Mouse (Mus musculus): ENCODE data around the gene Vmn2r83. TPM values are rescaled to one million over a fixed set of nuclear protein-coding genes. Genes with fewer than 3 reads are reported as not detected.
A peak's percentile ranks its signal among the peaks of the same experiment; 100 is the strongest.
"Not testable (repeated sequence)": the region's sequence is repeated elsewhere in the genome, so short reads cannot be mapped to it uniquely, and the experiment has no call there.

The Vmn2r83 gene
- not detected in 3 replicates for total RNA-seq (2017)

DNA sequence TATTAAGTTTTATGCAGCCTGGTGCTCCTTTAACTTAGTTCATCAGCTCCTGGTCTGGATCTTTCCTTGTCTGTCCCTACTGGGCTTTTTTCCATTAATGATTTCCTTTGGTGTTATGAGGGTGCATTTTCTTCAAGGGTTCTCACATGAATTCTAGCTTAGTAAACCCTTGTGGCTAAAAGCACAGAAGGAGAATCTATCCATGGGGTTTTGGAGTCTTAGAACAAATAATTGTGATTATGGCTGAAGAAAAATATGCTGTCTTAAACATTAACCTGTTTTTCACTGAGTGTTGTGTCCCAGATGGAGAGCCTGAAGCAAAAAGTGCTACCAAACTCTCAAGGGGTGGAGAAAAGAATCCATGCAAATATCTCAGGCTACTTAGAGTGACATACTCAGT lies at the start of gene Vmn2r83:
Gene Vmn2r83, plus strand, starts transcription at position 301 of the 400 bp plus-strand sequence.
- no peak for ATAC-seq (replicated peaks; ENCODE audit: insufficient number of reproducible peaks, low FRiP score, low TSS enrichment, poor library complexity, severe bottlenecking)

DNA sequence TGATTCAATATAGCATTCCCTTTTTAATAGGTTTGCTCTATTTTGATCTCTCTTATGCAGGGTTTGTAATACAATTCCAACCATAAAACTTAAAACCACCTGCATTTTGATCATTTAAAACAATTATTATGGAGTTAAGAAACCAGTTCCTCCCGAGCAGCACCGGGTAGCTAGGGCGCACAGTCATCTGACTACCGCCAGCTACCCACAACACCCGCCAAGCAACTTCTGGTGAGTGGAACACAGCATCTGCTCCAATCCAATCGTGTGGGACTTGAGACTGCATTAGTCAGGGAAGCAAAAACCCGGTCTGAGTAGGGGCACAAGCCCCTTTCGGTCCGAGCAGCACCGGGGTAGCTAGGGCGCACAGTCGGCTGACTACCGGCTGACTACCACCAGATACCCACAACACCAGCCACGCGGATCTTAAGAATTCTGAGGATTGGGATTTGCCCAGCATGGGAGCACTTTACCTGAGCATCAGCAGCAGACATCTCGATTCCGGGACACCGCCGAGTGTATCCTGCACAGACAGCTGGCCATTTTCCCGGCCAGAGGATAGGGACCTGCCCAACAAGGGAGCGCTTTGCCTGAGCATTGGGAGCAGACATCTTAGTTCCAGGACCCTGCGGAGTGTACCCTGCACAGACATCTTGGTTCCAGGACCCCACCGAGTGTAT lies 33.2 kb upstream of the Vmn2r83 start:
- ATAC-seq (replicated peaks; ENCODE audit: insufficient number of reproducible peaks, low FRiP score, low TSS enrichment, poor library complexity, severe bottlenecking) = not testable (repeated sequence)

DNA sequence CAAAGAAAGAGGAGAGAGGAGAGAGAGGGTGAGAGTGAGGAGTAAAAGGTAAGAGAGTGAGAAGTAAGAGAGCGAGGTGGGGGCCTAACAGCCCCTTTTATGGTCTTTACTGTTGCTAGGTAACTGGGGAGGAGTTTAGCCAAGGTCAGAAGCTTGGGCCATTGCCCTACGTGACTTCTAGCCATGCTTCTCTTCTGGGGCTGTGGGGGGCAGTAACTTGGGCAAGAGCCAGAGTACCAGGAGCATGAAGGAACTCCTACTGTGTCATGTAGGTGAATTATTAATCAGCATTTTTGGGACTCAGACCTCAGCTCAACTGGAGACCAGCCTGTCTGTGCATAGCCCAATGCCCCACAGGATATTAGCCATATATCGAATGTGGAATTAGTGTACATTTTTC lies 27.4 kb downstream of the Vmn2r83 start:
- ATAC-seq (replicated peaks; ENCODE audit: insufficient number of reproducible peaks, low FRiP score, low TSS enrichment, poor library complexity, severe bottlenecking) = no peak

DNA sequence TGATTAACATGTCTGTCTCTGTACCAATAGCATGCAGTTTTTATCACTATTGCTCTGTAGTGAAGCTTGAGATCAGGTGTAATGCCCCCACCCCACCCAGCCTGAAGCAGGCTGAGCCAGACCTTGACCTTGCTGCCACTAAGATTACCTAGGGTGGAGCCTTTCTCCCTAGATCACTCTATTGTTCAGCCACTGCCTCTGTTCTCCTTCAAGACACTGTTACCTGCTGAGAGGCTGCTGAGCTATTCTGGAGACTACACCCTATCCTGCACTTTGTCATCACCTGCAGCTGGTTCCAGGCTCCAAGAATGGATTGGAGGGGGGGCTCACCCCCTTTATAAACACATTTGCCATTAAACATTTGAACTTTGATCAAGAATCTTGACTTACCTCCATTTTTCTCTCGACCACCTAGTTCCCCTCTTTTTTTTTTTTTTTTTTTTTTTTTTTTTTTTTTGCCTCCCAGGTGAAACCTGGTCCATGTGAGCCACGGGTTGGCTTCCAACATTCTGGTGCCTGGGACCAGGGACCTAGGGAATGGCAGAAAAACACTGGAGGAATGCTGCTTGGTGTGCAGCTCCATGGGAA lies 28.3 kb downstream of the Vmn2r83 start:
- ATAC-seq (replicated peaks; ENCODE audit: insufficient number of reproducible peaks, low FRiP score, low TSS enrichment, poor library complexity, severe bottlenecking) = no peak

DNA sequence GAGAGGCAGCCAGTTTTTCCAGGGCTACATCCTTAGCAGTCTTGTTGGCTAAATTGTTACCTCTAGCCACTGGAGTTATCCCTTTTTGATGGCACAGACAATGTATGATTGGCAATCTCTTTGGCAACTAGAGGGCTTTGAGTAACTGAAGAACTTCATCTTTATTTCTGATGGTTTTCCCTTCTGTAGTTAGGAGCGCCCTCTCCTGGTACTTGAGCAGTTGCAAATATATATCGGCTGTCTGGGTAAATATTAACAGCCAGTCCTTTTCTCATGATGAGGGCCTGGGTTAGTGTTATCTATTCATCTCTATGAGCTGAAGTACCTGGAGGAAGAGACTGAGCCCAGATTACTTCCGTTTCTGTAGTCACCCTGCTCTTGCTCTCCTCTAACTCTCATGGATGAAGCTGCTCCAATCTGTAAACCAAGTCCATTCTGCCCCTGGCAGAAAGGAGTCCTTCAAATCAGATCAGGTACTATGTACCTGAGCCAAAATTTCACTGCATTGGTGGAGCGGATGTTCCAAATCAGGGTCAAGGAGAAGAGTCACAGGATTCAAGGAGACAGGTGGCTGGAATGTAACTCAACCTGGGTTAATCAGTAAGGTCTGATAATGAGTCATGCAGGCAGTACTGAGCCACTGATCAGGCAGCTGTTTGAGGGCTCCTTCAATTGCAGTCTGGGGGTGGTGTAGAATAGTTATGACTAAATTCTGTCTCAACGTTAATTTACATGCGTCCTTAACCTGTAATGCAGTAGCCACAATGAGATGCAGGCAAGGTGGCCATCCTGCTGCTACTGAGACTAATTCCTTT lies 34.5 kb downstream of the Vmn2r83 start:
- ATAC-seq (replicated peaks; ENCODE audit: insufficient number of reproducible peaks, low FRiP score, low TSS enrichment, poor library complexity, severe bottlenecking) = no peak

DNA sequence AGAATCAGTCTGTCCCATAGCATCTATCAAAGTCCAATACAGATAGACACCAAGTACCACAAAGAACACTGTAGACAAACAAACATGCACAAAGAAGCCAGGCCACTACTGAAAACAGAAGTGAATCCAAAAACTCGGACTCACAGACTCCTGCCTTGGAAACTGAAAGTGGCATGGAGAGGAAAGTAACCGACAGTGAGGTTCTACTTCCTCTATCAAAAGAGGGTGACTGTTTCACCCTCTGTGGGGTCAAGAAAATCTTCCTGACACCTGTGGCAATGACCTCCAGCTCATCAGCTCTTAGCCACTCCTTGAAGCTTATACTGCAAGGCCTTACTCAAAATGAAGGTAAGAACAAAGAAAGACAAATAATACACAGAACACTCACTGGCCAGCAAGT lies 38.2 kb downstream of the Vmn2r83 start:
- peak; percentile 56 for ATAC-seq (replicated peaks; ENCODE audit: insufficient number of reproducible peaks, low FRiP score, low TSS enrichment, poor library complexity, severe bottlenecking)

DNA sequence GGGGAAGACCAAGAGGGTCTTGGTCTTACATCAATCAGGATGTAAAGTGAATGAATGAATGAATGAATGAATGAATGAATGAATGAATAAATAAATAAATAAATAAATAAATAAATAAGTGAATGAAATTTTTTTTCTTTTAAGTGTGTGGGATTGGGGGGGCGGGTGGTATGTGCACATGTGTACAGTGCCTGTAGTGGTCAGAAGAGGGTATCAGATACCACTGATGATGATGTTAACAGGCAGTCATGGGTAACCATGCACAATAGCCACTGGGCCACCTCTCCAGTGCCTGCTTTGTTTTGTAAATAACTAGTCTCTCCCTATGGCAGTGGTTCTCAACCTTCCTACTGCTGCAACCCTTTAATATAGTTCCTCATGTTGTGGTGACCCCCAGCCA lies 55.9 kb downstream of the Vmn2r83 start:
- ATAC-seq (replicated peaks; ENCODE audit: insufficient number of reproducible peaks, low FRiP score, low TSS enrichment, poor library complexity, severe bottlenecking) = no peak

DNA sequence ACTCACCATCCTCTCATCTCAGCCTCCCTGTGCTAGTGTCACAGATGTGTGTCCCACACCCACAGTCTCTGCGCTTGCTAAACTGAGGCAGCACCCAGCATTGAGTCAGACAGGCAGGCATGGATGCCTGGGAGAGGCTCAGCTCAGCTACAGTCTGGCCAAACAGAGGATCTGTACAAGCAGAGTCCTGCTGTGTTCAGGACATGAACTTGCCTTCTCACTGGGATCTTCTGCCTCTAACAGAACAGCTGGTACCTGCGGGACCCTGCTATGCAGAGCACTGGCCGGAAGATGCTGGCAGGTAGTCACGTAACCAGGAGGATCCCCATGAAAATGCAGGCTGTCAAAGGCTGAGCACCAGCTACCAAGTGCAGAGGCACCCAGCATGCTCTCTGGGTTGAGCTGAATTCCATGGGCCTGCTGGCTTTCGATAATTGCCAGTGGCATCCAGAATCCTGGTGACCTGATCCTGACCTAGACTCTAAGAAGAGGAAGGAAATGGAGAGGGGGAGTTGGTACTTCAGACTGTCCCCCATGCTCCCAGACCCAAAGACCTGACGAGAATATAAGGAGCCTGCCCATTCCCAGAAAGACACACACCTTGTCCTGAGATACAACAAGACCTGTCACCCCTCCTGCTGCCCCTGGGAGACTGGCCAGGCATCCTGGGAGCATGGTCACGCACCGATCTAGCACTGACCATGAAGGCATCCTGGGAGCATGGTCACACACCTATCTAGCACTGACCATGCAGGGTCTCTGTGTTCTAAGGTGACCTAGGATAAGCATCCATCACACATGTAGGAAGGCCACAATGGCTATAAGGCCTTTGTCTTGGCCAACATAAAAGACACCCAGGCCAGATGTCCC lies 57.2 kb downstream of the Vmn2r83 start:
- no peak for ATAC-seq (replicated peaks; ENCODE audit: insufficient number of reproducible peaks, low FRiP score, low TSS enrichment, poor library complexity, severe bottlenecking)

DNA sequence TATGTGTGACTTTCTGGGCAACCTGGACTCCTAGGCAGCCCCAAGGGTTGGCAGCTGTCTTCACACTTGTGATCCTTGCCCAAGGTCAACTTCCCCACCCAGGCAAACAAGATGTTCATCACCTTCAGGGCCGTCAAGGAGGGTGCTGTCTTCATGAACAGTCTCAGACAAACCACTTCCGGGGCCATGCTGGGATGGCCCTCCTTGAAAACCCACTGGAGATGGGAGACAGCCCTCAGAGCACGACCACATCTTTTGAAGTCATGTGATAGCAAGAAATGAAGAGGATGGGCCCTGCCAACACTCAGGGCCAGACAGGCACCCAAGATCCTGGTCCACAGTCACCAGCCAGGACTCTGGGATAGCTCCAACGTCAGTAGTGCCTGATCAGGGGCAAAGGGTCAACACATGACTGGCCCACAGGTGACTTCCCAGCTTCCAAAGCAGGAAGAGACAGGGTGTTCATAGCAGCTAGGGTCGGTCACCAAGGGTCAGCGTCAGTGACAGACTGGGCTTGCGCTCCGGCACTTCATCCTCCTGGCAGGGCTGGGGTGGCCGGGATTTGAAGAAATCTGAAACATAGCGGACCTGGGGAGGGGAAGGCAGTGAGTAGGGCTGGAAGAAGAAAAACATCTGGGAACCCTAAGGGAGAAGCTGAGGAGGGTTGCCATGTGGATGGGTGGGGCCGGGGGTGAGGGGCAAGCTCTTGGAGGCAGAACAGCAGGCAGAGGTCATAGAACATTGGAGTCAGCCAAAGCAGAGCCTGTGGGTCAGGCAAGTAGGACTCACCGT lies 58.3 kb downstream of the Vmn2r83 start:
- ATAC-seq (replicated peaks; ENCODE audit: insufficient number of reproducible peaks, low FRiP score, low TSS enrichment, poor library complexity, severe bottlenecking) = no peak

DNA sequence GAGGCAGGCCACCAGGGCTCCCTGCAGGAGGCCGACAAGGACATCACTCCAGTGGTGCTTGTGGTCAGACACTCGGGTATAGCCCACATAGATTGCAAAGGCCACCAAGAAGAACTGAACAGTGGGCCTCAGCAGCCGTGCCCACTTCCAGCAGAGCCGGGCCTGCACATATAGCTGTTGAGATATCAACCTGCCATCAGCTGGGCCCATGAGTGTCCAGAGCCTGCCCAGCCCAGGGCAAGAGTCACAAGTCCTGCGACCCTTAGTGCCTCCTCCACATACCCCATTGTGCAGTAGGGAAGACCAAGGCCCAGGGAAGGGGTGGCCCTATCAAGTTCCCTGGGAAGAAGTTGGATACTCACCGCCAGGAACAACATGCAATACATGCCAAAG lies 58.9 kb downstream of the Vmn2r83 start:
- no peak for ATAC-seq (replicated peaks; ENCODE audit: insufficient number of reproducible peaks, low FRiP score, low TSS enrichment, poor library complexity, severe bottlenecking)

DNA sequence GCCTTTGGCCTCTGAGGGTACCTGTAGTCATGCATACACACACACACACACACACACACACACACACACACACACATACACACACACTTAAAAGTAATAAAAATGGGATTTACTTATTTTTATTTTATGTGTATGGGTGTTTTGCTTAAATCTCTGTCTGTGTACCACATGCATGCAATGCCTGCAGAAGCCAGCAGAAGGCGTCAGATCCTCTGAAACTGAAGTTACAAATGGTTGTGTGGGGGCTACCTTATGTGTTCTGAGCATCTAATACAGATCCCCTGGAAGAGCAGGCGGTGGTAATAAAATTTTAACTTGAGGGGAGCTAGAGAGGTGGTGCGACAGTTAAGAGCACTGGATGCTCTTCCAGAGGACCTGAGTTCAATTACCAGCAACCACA lies 59.5 kb downstream of the Vmn2r83 start:
- no peak for ATAC-seq (replicated peaks; ENCODE audit: insufficient number of reproducible peaks, low FRiP score, low TSS enrichment, poor library complexity, severe bottlenecking)

DNA sequence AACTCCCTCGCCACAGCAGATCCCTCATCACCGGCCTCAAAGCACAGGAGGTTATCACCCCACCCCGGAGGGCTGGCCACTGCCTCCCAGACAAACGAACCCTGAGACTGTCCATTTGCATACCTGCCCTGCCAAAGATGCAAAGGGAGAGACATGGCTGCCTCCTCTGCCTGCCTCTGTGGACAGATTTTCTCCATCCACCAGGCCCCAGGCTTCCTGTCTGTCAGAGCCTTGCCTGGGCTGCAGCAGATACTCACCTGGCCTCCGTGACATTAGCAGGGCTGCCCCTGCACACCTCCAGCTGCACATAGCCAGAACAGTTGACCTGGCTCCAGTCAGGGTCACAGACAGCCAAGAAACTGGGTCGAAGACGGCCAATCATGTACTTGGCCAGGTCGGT lies 61.7 kb downstream of the Vmn2r83 start:
- ATAC-seq (replicated peaks; ENCODE audit: insufficient number of reproducible peaks, low FRiP score, low TSS enrichment, poor library complexity, severe bottlenecking) = no peak

DNA sequence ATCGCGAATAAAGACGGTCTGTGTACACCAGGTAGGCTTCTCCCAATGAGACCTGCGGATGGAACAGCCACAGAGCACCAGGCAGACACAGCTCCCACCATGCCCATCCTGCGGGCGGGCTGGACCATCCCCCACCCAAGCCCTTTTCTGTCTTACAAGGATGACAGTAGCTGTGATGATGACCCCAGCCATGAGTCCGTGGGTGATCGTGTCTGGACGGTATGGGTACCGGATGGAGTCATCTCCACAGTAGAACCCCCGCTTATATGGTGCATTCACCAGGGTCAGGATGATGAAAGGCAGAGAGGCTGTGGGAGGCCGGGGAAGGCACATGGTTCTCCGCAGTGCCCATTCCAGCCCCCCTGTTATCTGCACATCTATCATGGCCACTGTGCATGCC lies 62.2 kb downstream of the Vmn2r83 start:
- no peak for ATAC-seq (replicated peaks; ENCODE audit: insufficient number of reproducible peaks, low FRiP score, low TSS enrichment, poor library complexity, severe bottlenecking)

DNA sequence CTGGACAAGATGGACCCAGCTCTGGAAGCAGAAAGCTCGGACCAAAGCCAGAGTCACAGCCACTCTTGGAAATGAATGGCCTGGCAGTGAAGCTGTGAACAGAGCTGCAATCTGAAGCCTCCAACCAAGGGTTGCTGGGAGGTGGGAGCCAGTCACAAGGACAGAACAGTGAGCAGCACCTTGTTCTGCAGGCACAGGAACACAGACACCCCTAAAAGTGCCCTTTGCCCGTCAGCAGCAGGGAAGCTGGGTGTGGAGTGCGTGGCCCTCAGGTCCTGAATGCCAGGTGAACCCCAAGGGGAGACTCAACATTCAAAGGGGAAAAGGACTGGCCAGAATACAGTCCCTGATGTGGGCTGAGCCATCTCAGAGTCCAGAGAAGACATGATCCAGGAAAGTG lies 63.1 kb downstream of the Vmn2r83 start:
- ATAC-seq (replicated peaks; ENCODE audit: insufficient number of reproducible peaks, low FRiP score, low TSS enrichment, poor library complexity, severe bottlenecking) = no peak

DNA sequence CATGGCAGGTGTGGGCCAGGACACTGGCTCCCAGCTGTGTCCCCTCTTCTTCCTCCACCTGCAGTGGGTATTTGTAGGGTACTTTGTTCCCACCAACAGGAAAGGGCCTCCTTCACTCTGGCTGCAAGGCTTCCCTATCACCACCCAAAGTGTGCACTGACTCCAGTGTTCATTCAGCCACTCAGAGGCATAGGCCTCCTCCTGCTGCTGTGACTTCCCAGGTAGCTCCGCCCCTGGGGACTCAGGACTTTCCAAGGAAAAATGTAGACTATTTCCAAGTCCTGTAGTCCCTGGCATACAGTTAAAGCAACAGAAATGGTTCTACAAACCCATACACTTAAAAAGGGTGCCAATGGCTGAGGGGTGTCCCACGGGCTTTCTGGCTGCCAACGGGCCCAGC lies 64.1 kb downstream of the Vmn2r83 start:
- ATAC-seq (replicated peaks; ENCODE audit: insufficient number of reproducible peaks, low FRiP score, low TSS enrichment, poor library complexity, severe bottlenecking) = no peak

DNA sequence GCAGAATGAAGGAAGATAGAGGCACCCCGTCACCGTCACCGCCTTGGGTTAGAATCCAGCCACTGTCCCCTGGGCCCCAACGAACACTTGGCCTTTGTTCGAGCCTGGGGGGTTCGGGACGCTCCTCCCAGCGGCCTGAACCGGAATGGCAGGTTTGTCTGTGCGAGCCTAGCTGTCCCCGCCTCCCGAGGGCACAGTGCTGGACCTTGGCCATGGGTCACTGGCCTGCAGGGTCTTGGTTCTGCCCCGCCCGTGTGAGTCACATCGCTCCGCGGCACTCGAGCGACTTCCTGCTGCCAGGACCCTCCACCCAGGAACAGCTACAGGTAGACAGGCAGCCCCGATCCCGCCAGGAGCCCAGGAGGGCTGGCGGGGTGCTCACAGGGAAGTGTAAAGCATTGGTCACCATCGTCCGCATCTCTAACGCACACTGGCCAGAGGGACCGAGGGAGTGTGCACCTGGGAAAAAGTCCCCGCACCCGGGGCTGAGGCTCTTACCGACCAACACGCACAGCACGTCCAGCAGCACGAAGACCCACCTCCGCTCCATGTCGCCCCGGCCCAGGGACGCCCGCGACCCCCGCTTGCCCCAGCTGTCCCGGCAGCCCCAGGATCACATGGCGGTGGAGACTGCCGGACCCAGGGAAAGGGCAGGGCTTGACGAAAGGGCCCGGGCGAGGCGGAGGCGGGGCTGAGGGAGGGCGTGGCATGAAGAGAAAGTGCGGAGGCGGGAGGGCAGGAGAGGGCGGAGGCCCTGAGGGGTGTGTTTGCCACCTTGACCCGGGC lies 64.8 kb downstream of the Vmn2r83 start, which contains the start of gene Plpp2:
Gene Plpp2, minus strand, starts transcription at position 671 of the 786 bp plus-strand sequence.
- peak; percentile 45; the same call in 1 of the 2 replicates for ATAC-seq (replicated peaks; ENCODE audit: insufficient number of reproducible peaks, low FRiP score, low TSS enrichment, poor library complexity, severe bottlenecking)

DNA sequence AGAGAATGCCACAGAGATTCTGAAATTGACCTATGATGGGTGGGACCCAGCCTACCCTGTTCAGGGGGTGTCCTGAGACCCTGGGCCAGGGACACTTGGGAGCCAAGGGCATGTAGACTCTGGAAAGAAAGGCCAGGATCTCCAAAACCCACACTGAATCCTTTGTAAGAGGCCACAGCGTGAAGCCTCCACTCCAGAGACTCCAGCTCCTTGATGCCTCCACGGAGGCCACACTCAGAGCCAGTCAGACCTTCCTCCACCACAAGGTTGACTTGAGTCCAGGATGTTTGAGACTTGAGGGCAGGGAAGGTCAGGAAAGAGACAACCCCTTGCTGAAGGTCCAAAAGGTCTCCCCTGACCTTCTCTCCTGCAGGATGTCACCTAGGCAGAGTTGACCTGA lies 65.9 kb downstream of the Vmn2r83 start:
- ATAC-seq (replicated peaks; ENCODE audit: insufficient number of reproducible peaks, low FRiP score, low TSS enrichment, poor library complexity, severe bottlenecking) = no peak
